Mouse (Mus musculus) small intestine, adult 2 months (tissue): ENCODE measurements around the gene Lnx1. TPM values are rescaled to one million over a fixed set of nuclear protein-coding genes. Genes with fewer than 3 reads are reported as not detected.

Experiments
- H3K27ac ChIP-seq: fragments of 200-500 bp; 2 replicates; pipeline ENCODE4 v1.5.1; 2012; ENCODE audit warnings: low read depth, low read length, control low read depth, inconsistent platforms; ENCODE audit not compliant: insufficient read depth
- H3K27me3 ChIP-seq: fragments of 200-500 bp; 2 replicates; pipeline ENCODE4 v1.6.1; 2012; ENCODE audit warnings: mild to moderate bottlenecking, moderate library complexity, low read length, inconsistent platforms; ENCODE audit not compliant: control insufficient read depth, insufficient read depth
- H3K36me3 ChIP-seq: fragments of 200-500 bp; 2 replicates; pipeline ENCODE4 v1.6.1; 2012; ENCODE audit warnings: mild to moderate bottlenecking, low read length, control low read depth, inconsistent platforms; ENCODE audit not compliant: control insufficient read depth, insufficient read depth
- H3K4me1 ChIP-seq: fragments of 200-500 bp; 2 replicates; pipeline ENCODE4 v1.6.1; 2012; ENCODE audit warnings: low read length, inconsistent platforms, mixed read lengths; ENCODE audit not compliant: control insufficient read depth, insufficient read depth, insufficient read length
- H3K4me3 ChIP-seq: fragments of 200-500 bp; 2 replicates; pipeline ENCODE4 v1.5.1; 2012; ENCODE audit warnings: low read depth, mild to moderate bottlenecking, control low read depth, inconsistent platforms, low read length, moderate library complexity
- CTCF ChIP-seq: fragments of 200-500 bp; IDR thresholded peaks from 2 replicates; pipeline ENCODE4 v1.5.1; 2012; ENCODE audit warnings: low read depth, mild to moderate bottlenecking, control low read depth, inconsistent platforms, low read length, moderate library complexity, mixed read lengths; ENCODE audit not compliant: insufficient replicate concordance, insufficient read length; ENCODE audit errors: extremely low read depth
- POLR2A ChIP-seq: fragments of 200-500 bp; IDR thresholded peaks from 2 replicates; pipeline ENCODE4 v1.6.1; 2012; ENCODE audit warnings: low read depth, mild to moderate bottlenecking, control low read depth, inconsistent platforms, low read length, moderate library complexity
- WGBS: fragments of 180-500 bp; shearing (Covaris S2); methylation state at CpG from one replicate; pipeline ENCODE4 v1.1.7; 2018; 5-methylcytosine and 5-hydroxymethylcytosine counted together
- polyA plus RNA-seq: library from polyadenylated mRNA; depleted of rRNA; stranded (reverse); fragments of >200 nt; gene quantifications from 2 replicates; pipeline ENCODE4 v1.2.3, GENCODE M21; 2012

Gene Lnx1
- polyA plus RNA-seq, 1 experiment = 21.1 TPM

- Histone ChIP-seq H3K4me3 (no peak overlapping the region), H3K27ac (no peak overlapping the region), H3K4me1 (peaks cover 5% of the 10 kb centered on the region; the same call in 1 of the 2 replicates), H3K27me3 (no peaks in the 10 kb centered on the region), H3K36me3 (peaks cover 29% of the 10 kb centered on the region)
- TF ChIP-seq POLR2A (no peak), CTCF (no peak)
- WGBS = 94% methylated on average over 8 of the region's 8 CpGs
Observed at GRCm38 (mm10) chr5:74606213-74606612, 96.5 kb downstream of the Lnx1 start.

DNA sequence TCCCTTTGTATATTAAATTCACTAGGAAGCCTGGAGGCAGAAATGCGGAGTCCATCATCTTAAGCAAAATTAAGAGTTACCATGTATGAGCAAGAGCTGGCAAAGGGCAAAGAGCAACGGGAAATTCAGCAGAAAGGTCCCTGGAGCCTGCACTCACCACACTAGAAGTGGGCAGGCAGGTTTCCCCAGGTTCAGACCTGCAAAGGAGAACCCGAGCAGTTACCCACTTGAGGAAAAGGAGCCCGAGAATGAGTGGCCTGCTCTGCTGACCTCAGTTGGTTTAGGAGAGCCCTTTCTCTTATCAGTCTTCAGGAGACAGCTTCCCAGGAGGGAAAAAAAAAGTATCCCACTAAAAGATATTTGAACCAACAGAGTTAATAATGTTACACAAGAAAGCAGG lies 99.4 kb downstream of the Lnx1 start:
- 68% methylated on average over 4 of the region's 4 CpGs for WGBS

DNA sequence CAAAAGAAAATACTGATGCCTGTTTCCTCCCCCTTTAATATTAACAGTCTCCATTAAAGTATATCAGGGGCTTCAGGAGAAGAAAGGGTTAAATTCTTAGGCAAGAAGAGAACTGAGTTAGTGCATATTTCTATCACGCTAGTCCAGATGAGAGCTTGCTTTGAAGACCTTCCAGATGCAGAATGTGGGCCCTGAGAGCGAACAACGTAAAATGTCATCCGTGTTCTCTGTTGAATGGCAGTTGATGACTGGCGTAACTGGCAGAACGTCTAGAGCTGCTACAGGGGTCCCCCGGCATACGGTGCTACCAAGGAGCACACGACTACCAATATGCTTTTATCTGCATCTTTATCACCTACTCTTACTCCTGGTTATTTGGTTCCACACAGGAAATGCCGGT lies 100.3 kb downstream of the Lnx1 start:
- H3K4me3 ChIP-seq = no peak overlapping the region
- H3K4me1 ChIP-seq = no peaks in the 10 kb centered on the region
- 92% methylated on average over 10 of the region's 10 CpGs for WGBS
- TF ChIP-seq CTCF = no peak
- TF ChIP-seq POLR2A = no peak
- H3K27me3 ChIP-seq = no peaks in the 10 kb centered on the region
- H3K36me3 ChIP-seq = peaks cover 31% of the 10 kb centered on the region
- H3K27ac ChIP-seq = no peak overlapping the region

More for the DNA sequence above, 99.4 kb downstream of the Lnx1 start:
- no peaks in the 10 kb centered on the region for H3K27me3 ChIP-seq
- H3K36me3 ChIP-seq = peaks cover 31% of the 10 kb centered on the region
- TF ChIP-seq POLR2A = no peak
- no peak for TF ChIP-seq CTCF
- H3K4me1 ChIP-seq = no peaks in the 10 kb centered on the region
- H3K4me3 ChIP-seq = no peak overlapping the region
- H3K27ac ChIP-seq = no peak overlapping the region

DNA sequence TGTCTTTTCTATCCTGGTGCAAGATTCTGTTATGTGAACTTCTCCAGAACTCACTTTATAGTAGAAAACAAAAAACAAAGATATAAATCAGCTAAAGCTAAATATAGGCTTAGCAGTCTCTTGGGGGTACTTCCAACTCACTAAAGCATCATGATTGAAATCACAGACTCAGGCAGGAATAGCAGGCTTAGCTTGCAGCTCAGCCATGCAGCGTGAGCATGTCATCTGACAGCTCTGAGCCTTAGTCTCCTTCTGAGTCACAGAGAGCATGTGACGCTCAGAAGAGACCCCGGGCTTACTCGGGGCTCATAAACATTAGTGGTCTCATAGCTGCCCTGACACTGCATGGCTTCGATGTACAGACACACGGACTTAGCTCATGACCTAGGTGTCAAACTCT lies 100.7 kb downstream of the Lnx1 start:
- Histone ChIP-seq H3K27me3 (no peaks in the 10 kb centered on the region), H3K27ac (no peak overlapping the region), H3K36me3 (peaks cover 32% of the 10 kb centered on the region), H3K4me1 (no peaks in the 10 kb centered on the region), H3K4me3 (no peak overlapping the region)
- WGBS = 90% methylated on average over 6 of the region's 6 CpGs
- TF ChIP-seq POLR2A (no peak), CTCF (no peak)

GRCm38 (mm10) chr5:74601171-74601570 lies 101.5 kb downstream of the Lnx1 start:
- H3K27ac ChIP-seq = no peak overlapping the region
- H3K27me3 ChIP-seq = no peaks in the 10 kb centered on the region
- H3K4me3 ChIP-seq = no peak overlapping the region
- WGBS = 20% methylated on average over 3 of the region's 3 CpGs
- peaks cover 36% of the 10 kb centered on the region for H3K36me3 ChIP-seq
- no peak for TF ChIP-seq POLR2A
- no peak for TF ChIP-seq CTCF
- H3K4me1 ChIP-seq = no peaks in the 10 kb centered on the region

DNA sequence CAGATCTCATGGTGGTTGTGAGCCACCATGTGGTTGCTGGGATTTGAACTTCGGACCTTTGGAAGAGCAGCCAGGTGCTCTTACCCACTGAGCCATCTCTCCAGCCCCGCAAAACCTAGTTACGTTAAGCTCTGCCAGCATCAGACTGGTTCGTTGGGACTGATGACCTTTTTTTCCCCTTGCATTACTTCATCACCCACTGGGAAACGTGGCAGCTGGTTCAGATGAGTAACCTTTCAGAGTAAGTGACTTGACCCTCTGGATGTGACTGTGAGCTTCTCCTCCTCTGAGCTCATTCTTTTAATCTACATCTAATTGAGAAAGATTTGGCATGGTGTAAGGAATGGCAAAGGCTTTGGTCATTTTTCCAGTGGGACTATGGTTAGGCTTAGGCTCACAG lies 102.7 kb downstream of the Lnx1 start:
- Histone ChIP-seq H3K4me1 (no peaks in the 10 kb centered on the region), H3K4me3 (no peak overlapping the region), H3K27ac (no peak overlapping the region), H3K27me3 (no peaks in the 10 kb centered on the region), H3K36me3 (peaks cover 41% of the 10 kb centered on the region)
- TF ChIP-seq CTCF (no peak), POLR2A (no peak)
- 76% methylated on average over 5 of the region's 5 CpGs for WGBS

- no peak overlapping the region for H3K27ac ChIP-seq
- no peaks in the 10 kb centered on the region for H3K27me3 ChIP-seq
- H3K4me1 ChIP-seq = peaks cover 4% of the 10 kb centered on the region; the same call in 1 of the 2 replicates
- H3K4me3 ChIP-seq = no peak overlapping the region
- WGBS = 27% methylated on average over 8 of the region's 8 CpGs
- TF ChIP-seq POLR2A (no peak), CTCF (no peak)
- H3K36me3 ChIP-seq = peaks cover 57% of the 10 kb centered on the region
Observed at GRCm38 (mm10) chr5:74593147-74593546, 109.6 kb downstream of the Lnx1 start.
